Mouse (Mus musculus): ENCODE measurements around the gene Spaca4. TPM values are rescaled to one million over a fixed set of nuclear protein-coding genes. Genes with fewer than 3 reads are reported as not detected.

Gene Spaca4
- total and polyA plus RNA-seq, 3 experiments: not detected

- TF ChIP-seq E2F4 (IDR thresholded peaks at IDR 0.05; ENCODE audit: insufficient replicate concordance, low read depth, low read length): no peak
- Histone ChIP-seq H3K9me3 (replicated peaks; ENCODE audit: low read length) (no peaks in the 10 kb centered on the region), H3K4me2 (ENCODE audit: insufficient read depth, low read depth, poor library complexity, severe bottlenecking) (no peak overlapping the region), H3K36me3 (replicated peaks in 1 of 2; ENCODE audit: control insufficient read depth in 1 of 2, insufficient read depth in 1 of 2, low read length in 1 of 2) (no peaks in the 10 kb centered on the region), H3K4me3 (replicated peaks in 1 of 3; ENCODE audit: low read depth in 2 of 3, low read length in 2 of 3, poor library complexity in 1 of 3) (no peak overlapping the region), H3K4me1 (ENCODE audit: control insufficient read depth in 1 of 2, insufficient read depth in 2 of 2) (peaks cover 3 to 55% of the 10 kb centered on the region in 2 experiments; a peak in 3 of 4 replicates), H3K27ac (ENCODE audit: insufficient read depth, low read depth) (no peak overlapping the region), H3K79me2 (replicated peaks; ENCODE audit: control insufficient read depth, extremely low read depth, insufficient read depth, poor library complexity, severe bottlenecking) (no peaks in the 10 kb centered on the region), H3K27me3 (replicated peaks) (no peaks in the 10 kb centered on the region), H3K9ac (ENCODE audit: insufficient read depth, low read depth) (no peak overlapping the region)
- dilution Hi-C loops (cut with MboI; ENCODE audit: extremely low pct_ligation_motif_present, extremely low pct_unique_long_range_greater_than_20kb, low sequenced_read_pairs): no loop called here
- in situ Hi-C loops (cut with MboI; ENCODE audit: low pct_ligation_motif_present, low pct_unique_long_range_greater_than_20kb, low sequenced_read_pairs): no loop called here
- DNase-seq (ENCODE audit: extremely low read depth): no peak
Measured at GRCm38 (mm10) chr7:45701072-45701471, 24.5 kb downstream of the Spaca4 start.

GRCm38 (mm10) chr7:45700301-45701015, 25.2 kb downstream of the Spaca4 start:
- Histone ChIP-seq H3K4me2 (ENCODE audit: insufficient read depth, low read depth, poor library complexity, severe bottlenecking) (peak overlapping the region; percentile 51; the same call in 1 of the 2 replicates), H3K4me1 (ENCODE audit: control insufficient read depth in 1 of 2, insufficient read depth in 2 of 2) (peaks cover 3 to 56% of the 10 kb centered on the region in 2 experiments; a peak in 3 of 4 replicates), H3K36me3 (replicated peaks in 1 of 2; ENCODE audit: control insufficient read depth in 1 of 2, insufficient read depth in 1 of 2, low read length in 1 of 2) (no peaks in the 10 kb centered on the region), H3K4me3 (replicated peaks in 1 of 3; ENCODE audit: low read depth in 2 of 3, low read length in 2 of 3, poor library complexity in 1 of 3) (no peak overlapping the region), H3K27me3 (replicated peaks) (no peaks in the 10 kb centered on the region), H3K9ac (ENCODE audit: insufficient read depth, low read depth) (no peak overlapping the region), H3K79me2 (replicated peaks; ENCODE audit: control insufficient read depth, extremely low read depth, insufficient read depth, poor library complexity, severe bottlenecking) (no peaks in the 10 kb centered on the region), H3K9me3 (replicated peaks; ENCODE audit: low read length) (no peaks in the 10 kb centered on the region), H3K27ac (ENCODE audit: insufficient read depth, low read depth) (no peak overlapping the region)
- DNase-seq (ENCODE audit: extremely low read depth): peak; percentile 79
- in situ Hi-C loops (cut with MboI; ENCODE audit: low pct_ligation_motif_present, low pct_unique_long_range_greater_than_20kb, low sequenced_read_pairs): no loop called here
- dilution Hi-C loops (cut with MboI; ENCODE audit: extremely low pct_ligation_motif_present, extremely low pct_unique_long_range_greater_than_20kb, low sequenced_read_pairs): no loop called here
- no peak for TF ChIP-seq MAZ (IDR thresholded peaks at IDR 0.05; ENCODE audit: low read depth, low read length)
- peak; percentile 94; the same call in 1 of the 2 replicates for TF ChIP-seq KAT2A (IDR thresholded peaks at IDR 0.05; ENCODE audit: insufficient replicate concordance, low read length)
- TF ChIP-seq CHD2 (IDR thresholded peaks at IDR 0.05; ENCODE audit: low read length): no peak
- no peak for TF ChIP-seq JUND (conservative IDR thresholded peaks at IDR 0.05; ENCODE audit: low read depth, low read length)
- TF ChIP-seq POLR2A (IDR thresholded peaks at IDR 0.05; ENCODE audit: low read depth, low read length): no peak
- peak; percentile 58; the same call in 1 of the 2 replicates for TF ChIP-seq GABPA (IDR thresholded peaks at IDR 0.05; ENCODE audit: insufficient replicate concordance, low read depth, low read length)
- TF ChIP-seq HCFC1 (IDR thresholded peaks at IDR 0.05; ENCODE audit: low read depth, low read length): peak; percentile 99
- no peak for TF ChIP-seq USF2 (conservative IDR thresholded peaks at IDR 0.05; ENCODE audit: low read depth, low read length)

GRCm38 (mm10) chr7:45699523-45700141, 26.0 kb downstream of the Spaca4 start, which contains the start of gene Car11:
Car11 (plus strand) TSS chr7:45699843.
- no peak within 1 kb of the TSS for H3K27ac ChIP-seq (ENCODE audit: insufficient read depth, low read depth)
- no peaks in the 10 kb centered on the region for H3K9me3 ChIP-seq (replicated peaks; ENCODE audit: low read length)
- TF ChIP-seq ZC3H11A (IDR thresholded peaks at IDR 0.05; ENCODE audit: low read depth, low read length) (no peak), RCOR1 (conservative IDR thresholded peaks at IDR 0.05; ENCODE audit: low read depth, low read length) (no peak), TCF12 (IDR thresholded peaks at IDR 0.05; ENCODE audit: low read depth, low read length) (no peak), ETS1 (conservative IDR thresholded peaks at IDR 0.05; ENCODE audit: low read depth, low read length) (no peak), ZKSCAN1 (IDR thresholded peaks at IDR 0.05; ENCODE audit: borderline replicate concordance, low read depth, low read length) (no peak), MYC (IDR thresholded peaks at IDR 0.05; ENCODE audit: low read depth, low read length) (no peak), PAX5 (IDR thresholded peaks at IDR 0.05; ENCODE audit: low read length) (no peak), RAD21 (IDR thresholded peaks at IDR 0.05; ENCODE audit: low read depth, low read length) (no peak), CHD2 (IDR thresholded peaks at IDR 0.05; ENCODE audit: low read length) (no peak), ZNF384 (IDR thresholded peaks at IDR 0.05; ENCODE audit: low read depth, low read length) (no peak), GABPA (IDR thresholded peaks at IDR 0.05; ENCODE audit: insufficient replicate concordance, low read depth, low read length) (no peak), E2F4 (IDR thresholded peaks at IDR 0.05; ENCODE audit: insufficient replicate concordance, low read depth, low read length) (no peak), HCFC1 (IDR thresholded peaks at IDR 0.05; ENCODE audit: low read depth, low read length) (no peak), BHLHE40 (IDR thresholded peaks at IDR 0.05; ENCODE audit: low read depth, low read length) (no peak), TBP (conservative IDR thresholded peaks at IDR 0.05; ENCODE audit: low read depth, low read length) (no peak), MXI1 (IDR thresholded peaks at IDR 0.05; ENCODE audit: low read depth, low read length) (no peak), IRF4 (IDR thresholded peaks at IDR 0.05; ENCODE audit: low read depth, low read length) (no peak)
- no peak within 1 kb of the TSS for H3K9ac ChIP-seq (ENCODE audit: insufficient read depth, low read depth)
- H3K36me3 ChIP-seq (replicated peaks in 1 of 2; ENCODE audit: control insufficient read depth in 1 of 2, insufficient read depth in 1 of 2, low read length in 1 of 2): no peaks in the 10 kb centered on the region
- H3K27me3 ChIP-seq (replicated peaks): no peaks in the 10 kb centered on the region
- no peaks in the 10 kb centered on the region for H3K79me2 ChIP-seq (replicated peaks; ENCODE audit: control insufficient read depth, extremely low read depth, insufficient read depth, poor library complexity, severe bottlenecking)
- H3K4me2 ChIP-seq (ENCODE audit: insufficient read depth, low read depth, poor library complexity, severe bottlenecking): peak within 1 kb of the TSS; percentile 51; the same call in 1 of the 2 replicates
- H3K4me3 ChIP-seq (replicated peaks in 1 of 3; ENCODE audit: low read depth in 2 of 3, low read length in 2 of 3, poor library complexity in 1 of 3): no peak within 1 kb of the TSS
- H3K4me1 ChIP-seq (ENCODE audit: control insufficient read depth in 1 of 2, insufficient read depth in 2 of 2): peaks cover 6 to 59% of the 10 kb centered on the region in 2 experiments; a peak in 3 of 4 replicates
- no peak for DNase-seq (ENCODE audit: extremely low read depth)
- in situ Hi-C loops (cut with MboI; ENCODE audit: low pct_ligation_motif_present, low pct_unique_long_range_greater_than_20kb, low sequenced_read_pairs) (no loop called here), dilution Hi-C loops (cut with MboI; ENCODE audit: extremely low pct_ligation_motif_present, extremely low pct_unique_long_range_greater_than_20kb, low sequenced_read_pairs) (no loop called here)

All from CH12.LX (cell line).